Mouse (Mus musculus) 3T3-L1 (cell line): Measurements from ENCODE around the gene R3hdm2.

Experiments
- DNase-seq: peaks from one replicate; pipeline ENCODE4 v3.0.0-alpha.2; 2015; ENCODE audit warnings: low read depth, low spot score

R3hdm2 gene

GRCm38 (mm10) chr10:127516576-127517260 is 136.6 kb downstream of the R3hdm2 start:
- DNase-seq = no peak

DNA sequence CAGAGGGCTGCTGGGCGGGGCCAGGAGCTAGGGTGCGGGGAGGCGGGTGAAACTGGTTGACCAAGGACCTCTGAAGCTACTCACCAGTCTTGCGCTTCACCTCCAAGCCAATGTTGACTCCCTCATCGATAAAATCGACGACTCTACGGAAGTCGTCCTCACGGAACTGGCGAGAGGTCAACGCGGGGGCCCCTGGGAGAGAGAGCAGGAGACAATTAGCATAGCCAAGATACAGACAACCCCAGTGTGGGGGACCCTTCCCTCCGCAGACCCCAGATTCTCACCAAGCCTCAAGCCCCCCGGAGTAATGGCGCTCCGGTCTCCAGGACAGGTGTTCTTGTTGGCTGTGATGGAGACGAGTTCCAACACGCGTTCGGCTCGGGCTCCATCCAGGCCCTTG is 137.8 kb downstream of the R3hdm2 start:
- no peak for DNase-seq

DNA sequence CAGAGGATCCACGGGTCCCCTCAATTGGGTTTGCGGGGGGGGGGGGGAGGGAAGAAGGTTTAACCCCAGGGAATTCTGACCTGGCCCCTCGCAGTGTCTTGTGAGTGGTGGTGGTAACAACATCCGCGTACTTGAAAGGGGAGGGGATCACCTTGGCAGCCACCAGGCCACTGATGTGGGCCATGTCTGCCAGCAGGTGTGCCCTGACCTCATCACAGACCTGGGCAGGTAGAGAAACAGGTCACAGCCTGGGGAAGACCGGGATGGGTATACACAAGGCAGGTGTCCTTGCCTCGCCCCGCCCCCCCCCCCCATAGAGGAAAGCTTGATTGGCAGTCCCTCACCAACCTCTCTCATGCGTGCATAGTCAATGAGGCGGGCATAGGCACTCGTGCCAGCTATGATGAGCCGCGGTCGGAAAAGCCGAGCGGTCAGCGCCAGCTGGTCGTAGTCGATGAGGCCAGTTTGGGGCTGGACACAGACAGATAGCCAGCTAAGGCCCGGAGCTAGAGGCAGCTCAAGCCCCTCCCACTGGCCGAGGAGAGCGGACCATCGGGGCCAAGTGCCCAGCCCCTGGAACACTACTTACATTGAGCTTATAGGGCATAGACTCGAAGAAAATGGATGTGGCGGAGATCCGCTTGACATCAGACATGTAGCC is 139.0 kb downstream of the R3hdm2 start:
- DNase-seq = no peak

DNA sequence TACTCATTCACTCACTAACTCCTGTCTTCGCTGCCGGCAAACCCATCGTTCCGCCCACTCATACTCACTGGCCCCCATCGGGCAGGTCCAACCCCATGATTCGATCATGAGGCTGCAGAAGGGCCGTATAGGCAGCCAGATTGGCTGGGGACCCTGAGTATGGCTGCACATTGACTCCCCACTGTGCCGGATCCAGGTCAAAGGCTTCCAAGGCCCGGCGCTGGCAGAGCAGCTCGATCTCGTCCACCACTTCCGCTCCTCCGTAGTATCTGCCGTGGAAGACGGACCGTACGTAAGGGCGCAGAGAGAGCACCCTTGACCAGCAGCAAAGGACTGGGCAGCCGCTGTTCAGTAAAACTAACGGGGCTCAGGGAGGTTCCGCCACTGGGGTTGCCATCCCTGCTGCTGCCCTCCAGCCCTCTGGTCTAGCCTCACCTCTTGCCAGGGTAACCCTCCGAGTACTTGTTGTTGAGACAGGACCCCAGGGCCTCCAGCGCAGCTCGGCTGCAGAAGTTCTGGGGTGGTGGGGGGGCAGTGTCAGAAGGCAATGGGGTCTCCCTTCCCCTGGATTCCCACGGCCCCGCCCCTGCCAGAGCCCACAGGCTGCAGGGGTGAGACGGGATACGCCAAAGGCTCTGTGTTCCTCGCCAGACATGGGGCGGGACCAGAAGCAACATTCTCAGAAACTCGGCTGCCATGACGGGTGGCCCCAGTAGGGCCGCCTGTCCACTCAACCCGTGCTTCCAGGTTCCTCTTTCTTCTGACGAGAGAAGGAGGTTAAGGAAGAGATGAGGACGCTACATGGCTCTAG is 140.0 kb downstream of the R3hdm2 start:
- DNase-seq = no peak

- no peak for DNase-seq
Observed at GRCm38 (mm10) chr10:127520714-127521357, 140.7 kb downstream of the R3hdm2 start.

DNA sequence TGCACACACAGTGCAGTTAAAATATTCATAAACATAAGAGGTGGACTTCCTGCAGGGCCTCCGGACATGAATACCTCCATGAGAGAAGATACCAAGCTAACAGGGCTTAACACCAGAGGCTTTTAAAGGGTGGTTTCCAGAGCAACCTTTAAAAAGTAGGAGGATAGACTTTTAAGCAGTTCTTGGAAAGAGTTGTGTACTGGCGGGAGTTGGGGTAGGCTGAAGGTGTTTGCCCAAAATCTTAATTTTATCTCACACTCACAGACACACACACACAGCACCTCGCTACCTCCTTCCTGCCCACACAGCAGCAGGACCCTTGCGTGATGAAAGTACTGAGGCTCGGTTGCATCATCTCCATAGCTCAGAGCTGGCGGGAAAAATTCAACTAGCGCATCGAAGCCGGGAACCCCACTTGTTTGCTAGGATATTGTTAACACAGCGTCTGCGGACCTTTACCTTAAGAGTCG is 141.5 kb downstream of the R3hdm2 start:
- peak; percentile 69 for DNase-seq

GRCm38 (mm10) chr10:127522088-127522581 is 142.0 kb downstream of the R3hdm2 start, which contains the start of gene Shmt2:
Gene Shmt2, minus strand, starts transcription at chr10:127522444.
- DNase-seq = peak; percentile 97

DNA sequence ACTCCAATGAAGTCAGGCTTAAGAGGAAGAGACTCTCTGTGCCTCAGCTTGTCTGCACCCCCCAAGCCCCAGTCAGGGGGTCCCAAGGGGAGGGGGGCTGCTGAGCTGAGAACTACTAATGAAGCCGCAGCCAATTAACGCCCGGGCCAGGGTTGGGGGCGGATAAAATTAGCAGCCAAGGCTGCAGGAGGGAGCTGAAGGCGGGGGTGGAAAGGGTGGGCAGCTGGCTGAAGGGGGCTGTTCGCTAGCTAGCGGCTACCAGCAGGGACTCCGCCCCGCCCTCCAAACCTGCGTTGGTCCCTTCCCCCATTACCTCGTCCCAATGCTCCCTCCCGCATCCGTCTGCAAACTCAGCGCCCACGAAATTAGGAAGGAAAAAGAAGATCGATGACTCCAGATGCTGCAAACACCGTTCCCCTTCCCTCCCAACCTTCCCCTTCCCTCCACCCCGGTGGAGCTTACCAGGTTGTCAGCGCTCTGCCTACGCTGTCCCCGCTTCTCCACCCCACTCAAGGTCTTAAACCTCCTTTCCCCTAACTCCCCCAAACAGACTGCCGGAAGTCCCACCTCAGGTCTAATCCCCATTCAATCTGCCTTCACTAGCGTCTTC is 144.6 kb downstream of the R3hdm2 start:
- no peak for DNase-seq

DNA sequence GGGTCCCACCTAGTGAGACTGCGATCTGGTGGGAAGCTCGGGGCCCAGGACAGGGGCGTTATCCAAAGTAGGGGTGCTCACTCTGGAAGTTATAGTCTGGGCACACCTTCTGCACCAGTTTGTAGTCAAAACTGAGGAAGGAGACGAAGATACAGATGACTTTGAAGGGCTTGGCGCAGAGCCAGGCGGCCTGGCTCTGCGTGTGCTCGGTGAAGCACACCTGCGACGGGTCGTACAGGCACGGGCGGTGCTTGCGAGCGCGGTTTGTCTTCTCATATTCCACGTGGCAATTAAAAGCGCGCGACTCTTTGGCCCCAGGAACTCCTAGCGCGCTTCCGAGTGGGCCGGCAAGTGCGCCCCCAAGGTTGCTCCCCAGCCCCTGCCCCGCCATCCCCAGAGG is 145.9 kb downstream of the R3hdm2 start:
- no peak for DNase-seq

DNA sequence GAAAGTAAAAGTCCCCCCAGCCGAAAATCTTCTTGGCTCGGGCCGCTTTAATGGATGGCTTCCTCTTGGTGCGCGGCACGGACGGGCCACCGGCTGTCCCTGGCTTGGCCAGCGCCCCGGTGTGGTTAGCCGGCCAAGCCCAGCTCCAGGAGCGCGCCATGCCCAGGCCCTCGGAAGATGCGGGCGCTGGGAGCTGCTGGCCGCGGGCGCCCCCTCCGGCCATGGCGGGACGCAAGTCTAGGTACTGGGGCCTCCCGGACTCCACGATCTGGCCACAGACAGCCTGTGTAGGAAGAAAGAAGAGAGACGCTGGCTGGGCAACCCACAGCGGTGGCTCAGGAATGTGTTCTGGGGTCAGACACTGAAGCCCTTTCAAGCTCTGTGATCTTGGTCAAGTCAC is 146.6 kb downstream of the R3hdm2 start:
- DNase-seq = no peak

GRCm38 (mm10) chr10:127527481-127527880 is 147.4 kb downstream of the R3hdm2 start:
- no peak for DNase-seq

- no peak for DNase-seq
Observed at GRCm38 (mm10) chr10:127530945-127531344, 150.8 kb downstream of the R3hdm2 start.

DNA sequence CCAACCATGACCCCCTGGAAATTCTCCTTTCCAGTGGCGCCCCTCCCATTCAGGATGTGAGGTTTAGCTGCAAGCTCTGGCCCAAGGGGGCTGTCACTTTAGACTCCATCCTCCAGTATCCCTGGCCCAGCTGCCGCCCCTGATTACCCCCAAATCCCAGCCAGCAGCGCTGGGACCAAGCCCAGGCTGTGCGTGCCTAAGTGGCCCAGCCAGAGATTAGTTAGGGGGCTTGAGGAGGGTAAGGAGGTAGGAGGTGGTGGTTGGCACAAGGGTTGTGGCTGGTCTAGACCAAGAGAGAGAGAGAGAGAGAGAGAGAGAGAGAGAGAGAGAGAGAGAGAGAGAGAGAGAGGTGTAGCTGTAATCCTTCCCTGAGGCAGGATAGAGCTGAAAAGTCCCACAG is 151.4 kb downstream of the R3hdm2 start:
- DNase-seq = no peak

DNA sequence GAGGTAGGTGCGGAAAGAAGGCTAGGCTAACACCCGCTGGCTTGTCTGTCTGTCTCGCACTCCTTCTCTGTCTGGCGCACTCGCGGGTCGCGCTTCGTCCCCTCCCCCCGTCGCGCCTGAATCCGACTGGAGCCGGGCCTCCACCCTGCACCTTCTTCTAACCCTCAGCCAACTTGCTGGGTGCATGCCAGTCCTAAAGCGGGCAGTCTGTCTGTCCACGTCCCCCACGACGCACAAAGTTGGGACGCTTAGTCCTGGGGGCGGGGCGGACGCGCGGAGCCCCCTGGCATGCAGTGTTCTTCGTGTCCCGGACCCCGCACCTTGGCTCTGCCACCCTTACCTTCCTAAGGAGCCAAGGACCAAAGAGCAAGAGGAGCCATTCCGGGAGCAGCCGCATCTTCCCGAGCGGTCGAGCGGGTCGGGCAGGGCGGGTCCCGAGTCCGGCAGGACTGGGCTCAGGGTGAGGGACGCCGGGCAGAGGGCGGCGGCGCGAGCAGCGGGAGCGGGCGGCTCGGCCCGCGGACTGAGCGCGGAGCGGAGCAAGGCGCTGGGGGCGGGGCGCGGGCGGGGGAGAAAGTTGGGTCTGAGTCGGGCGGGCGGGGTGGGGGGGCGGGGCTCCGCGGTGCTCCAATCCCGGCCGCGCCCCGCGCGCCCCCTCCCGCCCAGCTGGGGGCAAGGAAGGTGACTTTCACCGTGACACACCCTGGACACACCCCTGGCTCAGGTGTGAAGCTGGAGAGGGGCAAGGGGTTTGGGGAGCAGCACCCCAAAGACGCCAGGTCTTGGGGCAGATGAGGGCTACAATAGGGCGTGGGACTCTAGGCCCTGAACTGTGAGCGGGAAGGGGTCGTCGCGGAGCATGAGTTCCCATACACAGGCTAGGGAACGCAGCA is 154.2 kb downstream of the R3hdm2 start, which contains the start of gene Nxph4:
Gene Nxph4 (minus strand): TSS at position 524 of the 893 bp plus-strand sequence.
- DNase-seq = no peak

DNA sequence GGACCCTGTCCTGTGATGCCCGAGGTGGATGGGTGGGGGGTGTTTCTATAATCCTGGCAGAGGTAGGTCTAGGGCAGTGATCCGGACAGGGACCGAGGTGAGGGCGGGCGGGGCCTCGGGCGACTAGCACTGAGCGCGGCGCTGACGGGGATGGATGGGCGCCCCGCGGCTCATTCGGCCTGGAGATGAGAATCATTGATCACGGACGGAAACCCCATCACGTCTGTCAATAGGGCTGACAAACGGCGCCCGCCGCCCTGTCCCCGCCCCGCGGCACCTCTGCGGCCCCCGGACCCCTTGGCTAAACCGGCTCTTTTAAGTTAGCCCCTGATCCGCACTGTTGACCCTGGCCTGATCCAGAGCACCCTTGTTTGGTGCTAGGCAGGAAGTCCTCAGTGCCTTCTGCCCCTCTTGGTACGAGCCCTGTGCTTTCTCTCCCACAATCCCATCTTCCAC is 154.8 kb downstream of the R3hdm2 start:
- no peak for DNase-seq

- DNase-seq = peak; percentile 68
Observed at GRCm38 (mm10) chr10:127536586-127537314, 156.6 kb downstream of the R3hdm2 start.

DNA sequence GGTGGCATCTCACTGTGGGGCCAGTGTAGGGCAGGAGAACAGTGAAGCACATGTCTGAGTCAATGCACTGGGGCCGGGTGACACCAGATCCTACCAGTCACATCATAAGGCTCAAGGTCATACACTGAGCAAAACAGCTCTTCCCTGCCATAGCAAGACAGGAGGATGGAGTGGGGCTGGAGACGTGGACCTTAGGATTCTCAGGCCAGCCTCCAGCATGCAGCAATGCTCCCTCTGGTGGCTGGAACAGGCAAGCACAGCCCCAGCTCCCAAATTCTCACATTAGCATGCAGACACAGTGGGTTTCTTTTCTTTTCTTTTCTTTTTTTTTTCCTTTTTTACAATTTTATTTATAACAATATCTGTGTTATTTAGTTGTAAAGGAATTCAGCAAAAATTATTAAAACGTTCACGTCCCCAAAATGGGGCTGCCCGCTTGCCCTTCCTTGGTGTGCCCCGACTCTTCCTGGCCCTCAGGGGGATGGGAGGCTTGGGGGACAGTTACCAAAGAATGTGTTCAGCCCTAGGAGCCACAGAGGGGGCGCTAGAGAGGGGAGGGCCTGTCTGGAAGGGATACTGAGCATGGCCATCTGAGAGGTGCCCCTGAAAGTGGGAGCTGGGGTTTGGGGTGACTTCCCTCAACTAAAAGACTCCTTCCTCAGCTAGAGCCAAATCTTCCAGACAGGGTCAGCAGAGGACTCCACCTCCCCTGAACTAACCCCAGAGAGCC is 157.9 kb downstream of the R3hdm2 start:
- DNase-seq = peak; percentile 86

DNA sequence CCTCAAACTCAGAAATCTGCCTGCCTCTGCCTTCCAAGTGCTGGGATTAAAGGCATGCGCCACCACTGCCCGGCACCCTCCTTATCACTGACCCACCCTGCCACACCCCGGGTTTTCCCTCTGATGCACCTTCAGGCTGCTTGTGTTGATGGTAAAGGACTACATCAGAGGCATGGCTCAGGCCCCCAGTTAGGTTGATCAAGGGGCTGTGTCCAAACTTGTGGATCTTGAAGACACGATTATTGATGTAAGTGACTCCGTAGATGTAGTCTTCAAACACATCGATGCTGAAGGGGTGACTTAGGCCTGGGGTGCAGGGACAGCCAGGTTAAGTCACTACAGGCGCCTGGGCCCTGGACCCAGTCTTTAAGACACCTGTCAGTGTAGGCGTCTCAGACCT is 161.4 kb downstream of the R3hdm2 start:
- no peak for DNase-seq

DNA sequence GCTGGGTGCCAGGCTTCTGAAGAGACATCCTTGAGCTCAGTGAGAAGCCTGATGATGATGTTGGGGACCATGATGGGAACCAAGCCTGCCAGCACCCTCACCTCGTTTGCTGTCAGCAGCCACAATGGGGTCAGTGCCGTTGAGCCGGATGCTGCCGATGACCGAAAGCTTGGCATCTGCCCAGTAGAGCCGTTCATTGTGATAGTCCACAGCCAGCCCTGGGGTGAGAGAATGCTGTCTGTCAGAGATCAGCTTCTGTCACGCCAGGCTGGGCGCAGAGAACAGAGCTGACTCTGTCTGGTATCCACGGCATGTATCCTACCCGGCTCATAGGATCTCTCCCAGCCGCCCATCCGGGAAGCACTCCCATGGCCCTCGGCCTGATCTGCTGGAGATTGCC is 162.0 kb downstream of the R3hdm2 start:
- no peak for DNase-seq
